Mouse (Mus musculus): ENCODE measurements around the gene 5730455P16Rik.

DNA sequence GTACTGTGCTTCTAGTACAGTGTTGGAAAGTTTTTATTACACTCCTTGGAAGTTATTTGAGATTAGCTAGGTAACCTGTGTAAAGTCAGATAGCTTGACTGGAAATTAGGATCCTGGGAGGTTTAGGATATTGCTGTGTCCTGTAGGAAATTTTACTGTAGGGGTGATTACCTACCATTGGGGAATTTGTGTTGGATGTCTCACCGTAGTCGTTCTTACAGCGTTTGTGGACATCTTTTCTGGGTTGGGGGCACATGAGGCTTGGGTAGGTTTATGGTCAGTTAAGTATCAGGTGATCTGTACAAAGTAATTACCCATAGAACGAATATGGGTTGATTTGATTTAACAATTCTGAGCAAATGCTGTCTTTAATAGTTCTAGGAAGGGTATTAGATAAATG, 18.8 kb upstream of the 5730455P16Rik start:
- no peak for TF ChIP-seq CTCF (IDR thresholded peaks at IDR 0.05; ENCODE audit: low read depth)
- TF ChIP-seq EP300 (IDR thresholded peaks at IDR 0.05; ENCODE audit: low read depth), result no peak
